Mouse (Mus musculus) kidney, postnatal 0 days (tissue): ENCODE measurements around the gene Olfr1243. TPM values are rescaled to one million over a fixed set of nuclear protein-coding genes. Genes with fewer than 3 reads are reported as not detected.
"Not testable (repeated sequence)": the region's sequence is repeated elsewhere in the genome, so short reads cannot be mapped to it uniquely, and the experiment has no call there.

Source experiments
- ATAC-seq: fragments of 200-750 bp; cut with Nextera tagmentation; replicated peaks from 2 replicates; pipeline ENCODE4 v1.8.0; 2017; ENCODE audit warnings: low read depth, moderate number of reproducible peaks, moderate TSS enrichment, moderate library complexity; ENCODE audit not compliant: low FRiP score
- DNase-seq: peaks from one replicate; pipeline ENCODE4 v3.0.0-alpha.2; 2016; ENCODE audit warnings: low spot score
- H3K27ac ChIP-seq: fragments of 300-500 bp; sonication (generic); 2 replicates; pipeline ENCODE4 v1.5.1; 2014; ENCODE audit warnings: mild to moderate bottlenecking
- H3K27me3 ChIP-seq: fragments of 300-500 bp; sonication (generic); 2 replicates; pipeline ENCODE4 v1.6.1; 2014; ENCODE audit warnings: low read length, mixed read lengths; ENCODE audit not compliant: insufficient read depth
- H3K36me3 ChIP-seq: fragments of 300-500 bp; sonication (generic); 2 replicates; pipeline ENCODE4 v1.6.1; 2014; ENCODE audit warnings: low read length, mixed read lengths; ENCODE audit not compliant: insufficient read depth
- H3K4me1 ChIP-seq: fragments of 300-500 bp; sonication (generic); replicated peaks from 2 replicates; pipeline ENCODE4 v1.6.1; 2014; ENCODE audit warnings: antibody characterized with exemption, low read length, mixed read lengths; ENCODE audit not compliant: insufficient read depth
- H3K4me2 ChIP-seq: fragments of 300-500 bp; sonication (generic); 2 replicates; pipeline ENCODE4 v1.6.1; 2014; ENCODE audit warnings: mild to moderate bottlenecking, low read length, moderate library complexity, mixed read lengths
- H3K4me3 ChIP-seq: fragments of 300-500 bp; sonication (generic); replicated peaks from 2 replicates; pipeline ENCODE4 v1.5.1; 2014; ENCODE audit warnings: low read depth, low read length
- H3K9ac ChIP-seq: fragments of 300-500 bp; sonication (generic); 2 replicates; pipeline ENCODE4 v1.6.1; 2014; ENCODE audit warnings: low read depth, low read length
- H3K9me3 ChIP-seq: fragments of 300-500 bp; sonication (generic); replicated peaks from 2 replicates; pipeline ENCODE4 v1.6.1; 2016; ENCODE audit warnings: low read length, inconsistent platforms, mixed read lengths
- CTCF ChIP-seq: IDR thresholded peaks from 2 replicates; pipeline ENCODE4 v1.5.1; 2016; ENCODE audit warnings: antibody characterized with exemption, low read depth, mild to moderate bottlenecking, moderate library complexity
- WGBS: fragments of 180-500 bp; shearing (Covaris S2); extraction: QIAGEN DNeasy Blood & Tissue Kit; methylation state at CpG from one replicate; pipeline ENCODE4 v1.1.7; 2014; 5-methylcytosine and 5-hydroxymethylcytosine counted together
- polyA plus RNA-seq: library from polyadenylated mRNA; unstranded; fragments of >200 nt; fragmentation: Nextera tagmentation; extraction: Ambion mirVana; gene quantifications from 2 replicates; pipeline ENCODE4 v1.2.1, GENCODE M21; 2015

Gene Olfr1243
- polyA plus RNA-seq, result not detected in 2 replicates

GRCm38 (mm10) chr2:89531387-89531786 lies at the start of gene Olfr1243:
Olfr1243 (minus strand) TSS chr2:89531487.
- DNase-seq (no peak), ATAC-seq (no peak)
- Histone ChIP-seq H3K4me2 (no peak within 1 kb of the TSS), H3K27ac (no peak within 1 kb of the TSS), H3K36me3 (no peaks in the 10 kb centered on the region), H3K4me1 (no peaks in the 10 kb centered on the region), H3K27me3 (no peaks in the 10 kb centered on the region), H3K9me3 (no peaks in the 10 kb centered on the region), H3K9ac (no peak within 1 kb of the TSS), H3K4me3 (no peak within 1 kb of the TSS)
- no peak for TF ChIP-seq CTCF
- WGBS, result 82% methylated on average over 1 of the region's 1 CpGs

- Histone ChIP-seq H3K4me1 (no peaks in the 10 kb centered on the region), H3K36me3 (no peaks in the 10 kb centered on the region), H3K4me3 (no peak within 1 kb of the TSS), H3K27ac (no peak within 1 kb of the TSS), H3K27me3 (no peaks in the 10 kb centered on the region), H3K9me3 (no peaks in the 10 kb centered on the region), H3K9ac (no peak within 1 kb of the TSS), H3K4me2 (no peak within 1 kb of the TSS)
- DNase-seq, result no peak
- no peak for TF ChIP-seq CTCF
- ATAC-seq, result no peak
- WGBS, result 77% methylated on average over 1 of the region's 1 CpGs
Measured at GRCm38 (mm10) chr2:89578347-89578746, 47.1 kb upstream of the Olfr1243 start, which contains the start of gene Olfr1245. Olfr1245 (minus strand) TSS chr2:89578447.

GRCm38 (mm10) chr2:89562706-89563105 lies 31.4 kb upstream of the Olfr1243 start:
- WGBS, result 59% methylated on average over 2 of the region's 2 CpGs
- H3K9ac ChIP-seq, H3K36me3 ChIP-seq, H3K27me3 ChIP-seq, ATAC-seq, DNase-seq, H3K4me2 ChIP-seq, H3K4me1 ChIP-seq, H3K27ac ChIP-seq, H3K9me3 ChIP-seq, H3K4me3 ChIP-seq: not testable (repeated sequence)

- DNase-seq (peak; percentile 1), ATAC-seq (no peak)
- Histone ChIP-seq H3K4me3 (no peak overlapping the region), H3K9me3 (no peaks in the 10 kb centered on the region), H3K4me1 (no peaks in the 10 kb centered on the region), H3K27me3 (no peaks in the 10 kb centered on the region), H3K27ac (no peak overlapping the region), H3K9ac (no peak overlapping the region), H3K36me3 (no peaks in the 10 kb centered on the region), H3K4me2 (no peak overlapping the region)
- TF ChIP-seq CTCF, result peak; percentile 55
- WGBS, result 46% methylated on average over 2 of the region's 2 CpGs
Measured at GRCm38 (mm10) chr2:89544516-89544915, 13.2 kb upstream of the Olfr1243 start.

GRCm38 (mm10) chr2:89539923-89540322 lies 8.6 kb upstream of the Olfr1243 start:
- Histone ChIP-seq H3K27me3 (no peaks in the 10 kb centered on the region), H3K4me2 (no peak overlapping the region), H3K9me3 (no peaks in the 10 kb centered on the region), H3K36me3 (no peaks in the 10 kb centered on the region), H3K4me1 (no peaks in the 10 kb centered on the region), H3K9ac (no peak overlapping the region), H3K27ac (no peak overlapping the region), H3K4me3 (no peak overlapping the region)
- WGBS, result 79% methylated on average over 1 of the region's 1 CpGs
- no peak for ATAC-seq
- TF ChIP-seq CTCF, result no peak
- DNase-seq, result no peak

- no peak for TF ChIP-seq CTCF
- H3K4me2 ChIP-seq, result no peak within 1 kb of the TSS
- no peak within 1 kb of the TSS for H3K4me3 ChIP-seq
- H3K27ac ChIP-seq, result no peak within 1 kb of the TSS
- no peak for DNase-seq
- no peaks in the 10 kb centered on the region for H3K9me3 ChIP-seq
- no peaks in the 10 kb centered on the region for H3K27me3 ChIP-seq
- no peaks in the 10 kb centered on the region for H3K4me1 ChIP-seq
- no peak for ATAC-seq
- H3K36me3 ChIP-seq, result no peaks in the 10 kb centered on the region
- no peak within 1 kb of the TSS for H3K9ac ChIP-seq
- 79% methylated on average over 1 of the region's 1 CpGs for WGBS
Measured at GRCm38 (mm10) chr2:89498235-89498634, 33.1 kb downstream of the Olfr1243 start, which contains the start of gene Olfr1242. Olfr1242 (minus strand) TSS chr2:89498335.

- Histone ChIP-seq H3K36me3 (no peaks in the 10 kb centered on the region), H3K27me3 (no peaks in the 10 kb centered on the region), H3K4me3 (no peak within 1 kb of the TSS), H3K9ac (no peak within 1 kb of the TSS), H3K27ac (no peak within 1 kb of the TSS), H3K4me2 (no peak within 1 kb of the TSS), H3K4me1 (no peaks in the 10 kb centered on the region), H3K9me3 (no peaks in the 10 kb centered on the region)
- ATAC-seq (no peak), DNase-seq (no peak)
- no peak for TF ChIP-seq CTCF
Measured at GRCm38 (mm10) chr2:89487026-89487425, 44.3 kb downstream of the Olfr1243 start, which contains the start of gene Olfr1241. Olfr1241 (minus strand) TSS chr2:89487126.

Other genes with a start within 250 kb of the Olfr1243 start
- not detected in 2 replicates for gene Olfr1229, start 243.5 kb downstream of the Olfr1243 start, polyA plus RNA-seq
- not detected in 2 replicates for gene Olfr1230, start 234.2 kb downstream of the Olfr1243 start, polyA plus RNA-seq
- gene Olfr1231, start 224.4 kb downstream of the Olfr1243 start, polyA plus RNA-seq, result not detected in 2 replicates
- gene Olfr1232, start 201.8 kb downstream of the Olfr1243 start, polyA plus RNA-seq, result not detected in 2 replicates
- gene Olfr1233, start 189.1 kb downstream of the Olfr1243 start, polyA plus RNA-seq, result not detected in 2 replicates
- gene Olfr1234, start 166.6 kb downstream of the Olfr1243 start, polyA plus RNA-seq, result not detected in 2 replicates
- not detected in 2 replicates for gene Olfr1238, start 121.8 kb downstream of the Olfr1243 start, polyA plus RNA-seq
- gene Olfr1239, start 111.1 kb downstream of the Olfr1243 start, polyA plus RNA-seq, result not detected in 2 replicates
- not detected in 2 replicates for gene Olfr1240, start 88.5 kb downstream of the Olfr1243 start, polyA plus RNA-seq
- not detected in 2 replicates for gene Olfr1241, start 44.4 kb downstream of the Olfr1243 start, polyA plus RNA-seq
- gene Olfr1242, start 33.2 kb downstream of the Olfr1243 start, polyA plus RNA-seq, result not detected in 2 replicates
- not detected in 2 replicates for gene Olfr1245, start 47.0 kb upstream of the Olfr1243 start, polyA plus RNA-seq
- not detected in 2 replicates for gene Olfr1246, start 61.7 kb upstream of the Olfr1243 start, polyA plus RNA-seq
- not detected in 2 replicates for gene Olfr1247, start 82.6 kb upstream of the Olfr1243 start, polyA plus RNA-seq
- gene Olfr1248, start 86.8 kb upstream of the Olfr1243 start, polyA plus RNA-seq, result not detected in 2 replicates
- not detected in 2 replicates for gene Olfr1249, start 103.5 kb upstream of the Olfr1243 start, polyA plus RNA-seq
- gene Olfr1250, start 130.0 kb upstream of the Olfr1243 start, polyA plus RNA-seq, result not detected in 2 replicates
- not detected in 2 replicates for gene Olfr1251, start 140.4 kb upstream of the Olfr1243 start, polyA plus RNA-seq
- not detected in 2 replicates for gene Olfr1252, start 193.5 kb upstream of the Olfr1243 start, polyA plus RNA-seq
- not detected in 2 replicates for gene Olfr1253, start 225.6 kb upstream of the Olfr1243 start, polyA plus RNA-seq